Mouse (Mus musculus) limb, embryonic 12.5 days (tissue): ENCODE data around the gene Ppat. TPM values are rescaled to one million over a fixed set of nuclear protein-coding genes. Genes with fewer than 3 reads are reported as not detected.
"Not testable (repeated sequence)": the region's sequence is repeated elsewhere in the genome, so short reads cannot be mapped to it uniquely, and the experiment has no call there.

Source experiments
- ATAC-seq: fragments of 200-750 bp; cut with Nextera tagmentation; 2 replicates; pipeline ENCODE4 v1.8.0; 2017; ENCODE audit warnings: low read depth, moderate TSS enrichment; ENCODE audit not compliant: insufficient number of reproducible peaks, insufficient read depth, low FRiP score, low TSS enrichment
- H3K27ac ChIP-seq: fragments of 300-500 bp; sonication (generic); 2 replicates; pipeline ENCODE4 v1.5.1; 2016; ENCODE audit warnings: mild to moderate bottlenecking, moderate library complexity
- H3K27me3 ChIP-seq: fragments of 300-500 bp; sonication (generic); 2 replicates; pipeline ENCODE4 v1.6.1; 2016; ENCODE audit warnings: mild to moderate bottlenecking, moderate library complexity
- H3K36me3 ChIP-seq: fragments of 300-500 bp; sonication (generic); 2 replicates; pipeline ENCODE4 v1.6.1; 2016; ENCODE audit warnings: mild to moderate bottlenecking, moderate library complexity
- H3K4me1 ChIP-seq: fragments of 300-500 bp; sonication (generic); replicated peaks from 2 replicates; pipeline ENCODE4 v1.6.1; 2016
- H3K4me2 ChIP-seq: fragments of 300-500 bp; sonication (generic); 2 replicates; pipeline ENCODE4 v1.6.1; 2016; ENCODE audit warnings: mild to moderate bottlenecking, moderate library complexity
- H3K4me3 ChIP-seq: fragments of 300-500 bp; sonication (generic); replicated peaks from 2 replicates; pipeline ENCODE4 v1.5.1; 2016; ENCODE audit warnings: mild to moderate bottlenecking
- H3K9ac ChIP-seq: fragments of 300-500 bp; sonication (generic); replicated peaks from 2 replicates; pipeline ENCODE4 v1.6.1; 2016; ENCODE audit warnings: mild to moderate bottlenecking, moderate library complexity
- H3K9me3 ChIP-seq: fragments of 300-500 bp; sonication (generic); 2 replicates; pipeline ENCODE4 v1.6.1; 2016; ENCODE audit warnings: mild to moderate bottlenecking, moderate library complexity
- WGBS: fragments of 180-500 bp; shearing (Covaris S2); methylation state at CpG from one replicate; pipeline ENCODE4 v1.1.7; 2016; 5-methylcytosine and 5-hydroxymethylcytosine counted together
- polyA plus RNA-seq: library from polyadenylated mRNA; unstranded; fragments of >200 nt; fragmentation: Nextera tagmentation; extraction: Ambion mirVana; gene quantifications from 2 replicates; pipeline ENCODE4 v1.2.1, GENCODE M21; 2016

Gene Ppat
- polyA plus RNA-seq, 1 experiment from 2014 or later: 36.0 TPM

- H3K9ac ChIP-seq, H3K27me3 ChIP-seq, ATAC-seq, H3K4me2 ChIP-seq, H3K9me3 ChIP-seq, H3K4me1 ChIP-seq, H3K4me3 ChIP-seq, H3K27ac ChIP-seq: not testable (repeated sequence)
- 93% methylated on average over 5 of the region's 5 CpGs for WGBS
- peaks cover 30% of the 10 kb centered on the region for H3K36me3 ChIP-seq
Measured at GRCm38 (mm10) chr5:76912522-76912921, 38.9 kb downstream of the Ppat start.

- WGBS: 84% methylated on average over 3 of the region's 3 CpGs
- H3K4me1 ChIP-seq: 0 out of 2 replicates have a peak, but pooled peaks cover 4% of the 10 kb centered on the region
- no peaks in the 10 kb centered on the region for H3K27me3 ChIP-seq
- H3K4me2 ChIP-seq: no peak overlapping the region
- H3K9ac ChIP-seq: no peak overlapping the region
- peaks cover 20% of the 10 kb centered on the region for H3K36me3 ChIP-seq
- no peak for ATAC-seq
- H3K27ac ChIP-seq: no peak overlapping the region
- no peaks in the 10 kb centered on the region for H3K9me3 ChIP-seq
- no peak overlapping the region for H3K4me3 ChIP-seq
Measured at GRCm38 (mm10) chr5:76910807-76911206, 40.6 kb downstream of the Ppat start.

- Histone ChIP-seq H3K27me3 (no peaks in the 10 kb centered on the region), H3K27ac (peak overlapping the region; percentile 89), H3K36me3 (peaks cover 5% of the 10 kb centered on the region; the same call in 1 of the 2 replicates), H3K9me3 (no peaks in the 10 kb centered on the region), H3K4me1 (0 out of 2 replicates have a peak, but pooled peaks cover 4% of the 10 kb centered on the region), H3K9ac (peak overlapping the region; percentile 78), H3K4me3 (peak overlapping the region; percentile 69), H3K4me2 (peak overlapping the region; percentile 70)
- no peak for ATAC-seq
- WGBS: 48% methylated on average over 3 of the region's 3 CpGs
Measured at GRCm38 (mm10) chr5:76906155-76906499, 45.3 kb downstream of the Ppat start.

- peak; percentile 95 for ATAC-seq
- H3K4me1 ChIP-seq: 0 out of 2 replicates have a peak, but pooled peaks cover 4% of the 10 kb centered on the region
- H3K27me3 ChIP-seq: no peaks in the 10 kb centered on the region
- H3K4me3 ChIP-seq: peak within 1 kb of the TSS; percentile 69
- peak within 1 kb of the TSS; percentile 70 for H3K4me2 ChIP-seq
- under 1% methylated on average over 47 of the region's 47 CpGs for WGBS
- H3K9me3 ChIP-seq: no peaks in the 10 kb centered on the region
- H3K36me3 ChIP-seq: peaks cover 9% of the 10 kb centered on the region
- peak within 1 kb of the TSS; percentile 78 for H3K9ac ChIP-seq
- peak within 1 kb of the TSS; percentile 89 for H3K27ac ChIP-seq
Measured at GRCm38 (mm10) chr5:76905405-76906154, 45.8 kb downstream of the Ppat start, which contains the start of gene Aasdh. Gene Aasdh (minus strand): TSS chr5:76905514.

GRCm38 (mm10) chr5:76904713-76905404, 46.5 kb downstream of the Ppat start:
- Histone ChIP-seq H3K4me2 (peak overlapping the region; percentile 70), H3K9me3 (no peaks in the 10 kb centered on the region), H3K27me3 (no peaks in the 10 kb centered on the region), H3K27ac (peak overlapping the region; percentile 89), H3K36me3 (peaks cover 7% of the 10 kb centered on the region), H3K9ac (peak overlapping the region; percentile 78), H3K4me3 (peak overlapping the region; percentile 69), H3K4me1 (0 out of 2 replicates have a peak, but pooled peaks cover 4% of the 10 kb centered on the region)
- 3% methylated on average over 19 of the region's 19 CpGs for WGBS
- ATAC-seq: no peak

- 78% methylated on average over 4 of the region's 4 CpGs for WGBS
- no peaks in the 10 kb centered on the region for H3K9me3 ChIP-seq
- no peaks in the 10 kb centered on the region for H3K27me3 ChIP-seq
- H3K9ac ChIP-seq: no peak overlapping the region
- H3K4me2 ChIP-seq: no peak overlapping the region
- H3K36me3 ChIP-seq: peaks cover 10% of the 10 kb centered on the region
- H3K27ac ChIP-seq: no peak overlapping the region
- H3K4me3 ChIP-seq: no peak overlapping the region
- ATAC-seq: no peak
- 0 out of 2 replicates have a peak, but pooled peaks cover 4% of the 10 kb centered on the region for H3K4me1 ChIP-seq
Measured at GRCm38 (mm10) chr5:76902131-76902530, 49.2 kb downstream of the Ppat start.

GRCm38 (mm10) chr5:76893084-76893483, 58.3 kb downstream of the Ppat start:
- no peak for ATAC-seq
- H3K4me1 ChIP-seq: no peaks in the 10 kb centered on the region
- H3K4me3 ChIP-seq: no peak overlapping the region
- 89% methylated on average over 2 of the region's 2 CpGs for WGBS
- peaks cover 59% of the 10 kb centered on the region for H3K36me3 ChIP-seq
- no peak overlapping the region for H3K27ac ChIP-seq
- H3K27me3 ChIP-seq: no peaks in the 10 kb centered on the region
- H3K9me3 ChIP-seq: no peaks in the 10 kb centered on the region
- H3K9ac ChIP-seq: no peak overlapping the region
- no peak overlapping the region for H3K4me2 ChIP-seq

GRCm38 (mm10) chr5:76892608-76893007, 58.8 kb downstream of the Ppat start:
- no peak overlapping the region for H3K4me2 ChIP-seq
- peaks cover 58% of the 10 kb centered on the region for H3K36me3 ChIP-seq
- no peak for ATAC-seq
- H3K9ac ChIP-seq: no peak overlapping the region
- H3K27ac ChIP-seq: no peak overlapping the region
- H3K4me3 ChIP-seq: no peak overlapping the region
- H3K4me1 ChIP-seq: no peaks in the 10 kb centered on the region
- WGBS: 83% methylated on average over 2 of the region's 2 CpGs
- H3K9me3 ChIP-seq: no peaks in the 10 kb centered on the region
- no peaks in the 10 kb centered on the region for H3K27me3 ChIP-seq

- Histone ChIP-seq H3K4me1 (no peaks in the 10 kb centered on the region), H3K9ac (no peak overlapping the region), H3K27ac (no peak overlapping the region), H3K36me3 (peaks cover 63% of the 10 kb centered on the region), H3K9me3 (no peaks in the 10 kb centered on the region), H3K4me2 (no peak overlapping the region), H3K4me3 (no peak overlapping the region), H3K27me3 (no peaks in the 10 kb centered on the region)
- 97% methylated on average over 2 of the region's 2 CpGs for WGBS
- ATAC-seq: no peak
Measured at GRCm38 (mm10) chr5:76887011-76887410, 64.4 kb downstream of the Ppat start.

- Histone ChIP-seq H3K27me3 (no peaks in the 10 kb centered on the region), H3K4me3 (no peak overlapping the region), H3K27ac (no peak overlapping the region), H3K4me1 (no peaks in the 10 kb centered on the region), H3K9me3 (no peaks in the 10 kb centered on the region), H3K4me2 (no peak overlapping the region), H3K36me3 (peaks cover 53% of the 10 kb centered on the region), H3K9ac (no peak overlapping the region)
- no peak for ATAC-seq
- 84% methylated on average over 1 of the region's 1 CpGs for WGBS
Measured at GRCm38 (mm10) chr5:76884107-76884506, 67.3 kb downstream of the Ppat start.

GRCm38 (mm10) chr5:76876106-76876758, 75.1 kb downstream of the Ppat start:
- no peaks in the 10 kb centered on the region for H3K4me1 ChIP-seq
- 89% methylated on average over 25 of the region's 25 CpGs for WGBS
- H3K9ac ChIP-seq: no peak overlapping the region
- no peak overlapping the region for H3K4me3 ChIP-seq
- H3K36me3 ChIP-seq: peaks cover 55% of the 10 kb centered on the region
- no peak; the same call in 1 of the 2 replicates for ATAC-seq
- no peaks in the 10 kb centered on the region for H3K27me3 ChIP-seq
- H3K27ac ChIP-seq: no peak overlapping the region
- H3K4me2 ChIP-seq: no peak overlapping the region
- no peaks in the 10 kb centered on the region for H3K9me3 ChIP-seq
